Mouse (Mus musculus) lung, postnatal 0 days (tissue): ENCODE measurements at regions not wholly inside any gene's neighbourhood (a gene's known extent, or its start where the extent isn't known, plus 50 kb on each side); places are given as distances from the start of the nearest gene placed in this dataset.
A peak's percentile ranks its signal among the peaks of the same experiment; 100 is the strongest.

ENCODE experiments used
- ATAC-seq: fragments of 200-750 bp; cut with Nextera tagmentation; 2 replicates; pipeline ENCODE4 v1.8.0; 2017; ENCODE audit warnings: moderate library complexity
- DNase-seq: peaks from one replicate; pipeline ENCODE4 v3.0.0-alpha.2; 2016; ENCODE audit warnings: low spot score
- H3K27ac ChIP-seq: fragments of 300-500 bp; sonication (generic); 2 replicates; pipeline ENCODE4 v1.5.1; 2014; ENCODE audit warnings: antibody characterized with exemption, mild to moderate bottlenecking, low read length, mixed read lengths
- H3K27me3 ChIP-seq: fragments of 300-500 bp; sonication (generic); replicated peaks from 2 replicates; pipeline ENCODE4 v1.6.1; 2014; ENCODE audit warnings: low read length, mixed read lengths; ENCODE audit not compliant: insufficient read depth
- H3K36me3 ChIP-seq: fragments of 300-500 bp; sonication (generic); 2 replicates; pipeline ENCODE4 v1.6.1; 2014; ENCODE audit warnings: low read length, mixed read lengths; ENCODE audit not compliant: insufficient read depth
- H3K4me1 ChIP-seq: fragments of 300-500 bp; sonication (generic); 2 replicates; pipeline ENCODE4 v1.6.1; 2014; ENCODE audit warnings: antibody characterized with exemption, low read depth, low read length, mixed read lengths; ENCODE audit not compliant: insufficient read depth
- H3K4me2 ChIP-seq: fragments of 300-500 bp; sonication (generic); replicated peaks from 2 replicates; pipeline ENCODE4 v1.6.1; 2014; ENCODE audit warnings: low read depth, mild to moderate bottlenecking, low read length, moderate library complexity, mixed read lengths
- H3K4me3 ChIP-seq: fragments of 300-500 bp; sonication (generic); 2 replicates; pipeline ENCODE4 v1.5.1; 2014; ENCODE audit warnings: low read depth, low read length
- H3K9ac ChIP-seq: fragments of 300-500 bp; sonication (generic); replicated peaks from 2 replicates; pipeline ENCODE4 v1.6.1; 2014; ENCODE audit warnings: low read depth, mild to moderate bottlenecking
- H3K9me3 ChIP-seq: fragments of 300-500 bp; sonication (generic); 2 replicates; pipeline ENCODE4 v1.6.1; 2016; ENCODE audit warnings: low read length, mixed read lengths
- CTCF ChIP-seq: IDR thresholded peaks from 2 replicates; pipeline ENCODE4 v1.5.1; 2016; ENCODE audit warnings: antibody characterized with exemption, mild to moderate bottlenecking
- EP300 ChIP-seq: IDR thresholded peaks from 2 replicates; pipeline ENCODE4 v1.6.1; 2016; ENCODE audit warnings: antibody characterized with exemption, mild to moderate bottlenecking, control low read depth
- WGBS: fragments of 180-500 bp; shearing (Covaris S2); extraction: QIAGEN DNeasy Blood & Tissue Kit; methylation state at CpG from one replicate; pipeline ENCODE4 v1.1.7; 2014; 5-methylcytosine and 5-hydroxymethylcytosine counted together

DNA sequence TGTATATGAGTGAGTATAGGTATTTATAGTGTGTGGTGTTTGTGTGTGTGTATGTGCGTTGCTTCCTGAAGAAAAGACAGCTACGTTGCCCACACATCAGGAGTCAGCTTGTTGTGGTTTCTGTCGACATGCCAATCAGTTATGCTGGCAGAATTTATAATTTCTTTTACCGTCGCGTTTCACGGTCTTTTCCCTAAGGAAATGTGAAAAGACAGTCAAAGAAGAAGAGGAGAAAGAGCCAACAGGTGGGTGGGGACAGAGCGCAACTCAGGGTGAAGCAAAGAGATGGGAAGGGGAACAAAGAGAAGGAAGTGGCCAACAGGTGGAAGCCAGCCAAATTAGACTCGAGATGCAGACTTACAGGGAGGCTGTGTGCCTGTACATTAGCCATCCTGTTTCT lies 204.2 kb downstream of the Rpap3 start:
- DNase-seq (peak; percentile 4), ATAC-seq (no peak)
- 58% methylated on average over 9 of the region's 9 CpGs for WGBS
- no peak for TF ChIP-seq EP300
- TF ChIP-seq CTCF, result no peak
- Histone ChIP-seq H3K27me3 (no peaks in the 10 kb centered on the region), H3K9me3 (no peaks in the 10 kb centered on the region), H3K4me3 (no peak overlapping the region), H3K27ac (no peak overlapping the region), H3K4me1 (no peaks in the 10 kb centered on the region), H3K9ac (no peak overlapping the region), H3K36me3 (no peaks in the 10 kb centered on the region), H3K4me2 (no peak overlapping the region)

DNA sequence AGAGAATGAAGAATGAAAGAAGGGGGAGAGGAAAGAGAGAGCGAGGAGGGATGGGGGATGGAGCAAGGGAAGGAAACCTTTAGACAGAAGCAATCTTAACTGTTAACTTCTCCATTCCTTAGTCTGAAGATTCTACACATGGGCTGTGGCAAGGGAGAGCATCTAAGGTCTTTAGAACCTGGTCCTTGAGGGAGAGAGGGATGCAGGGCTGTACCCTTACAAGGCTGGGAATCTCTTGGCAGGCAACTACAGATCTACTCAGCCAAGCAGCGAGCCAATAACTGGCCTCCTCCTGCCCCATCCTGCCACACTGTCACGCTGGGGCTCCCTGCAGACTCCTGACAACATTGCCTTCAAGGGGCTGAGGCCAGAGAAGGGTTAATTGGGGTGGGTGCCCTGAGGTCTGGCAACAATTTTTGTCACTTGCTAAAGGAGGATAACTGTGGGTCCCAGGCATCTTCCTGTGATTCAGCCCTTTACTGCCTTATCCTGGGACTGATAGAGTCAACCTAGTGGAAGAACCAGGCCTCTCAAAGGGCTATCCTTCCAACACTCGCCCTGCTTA lies 205.7 kb downstream of the Rpap3 start:
- no peaks in the 10 kb centered on the region for H3K27me3 ChIP-seq
- 67% methylated on average over 4 of the region's 4 CpGs for WGBS
- ATAC-seq (no peak), DNase-seq (no peak)
- H3K4me2 ChIP-seq, result no peak overlapping the region
- no peak overlapping the region for H3K27ac ChIP-seq
- no peaks in the 10 kb centered on the region for H3K36me3 ChIP-seq
- no peak overlapping the region for H3K4me3 ChIP-seq
- no peak overlapping the region for H3K9ac ChIP-seq
- H3K9me3 ChIP-seq, result no peaks in the 10 kb centered on the region
- H3K4me1 ChIP-seq, result no peaks in the 10 kb centered on the region
- TF ChIP-seq EP300, result no peak
- TF ChIP-seq CTCF, result no peak

- H3K27me3 ChIP-seq, result no peaks in the 10 kb centered on the region
- no peak overlapping the region for H3K27ac ChIP-seq
- H3K4me1 ChIP-seq, result no peaks in the 10 kb centered on the region
- peak; percentile 62 for ATAC-seq
- H3K4me3 ChIP-seq, result no peak overlapping the region
- no peaks in the 10 kb centered on the region for H3K9me3 ChIP-seq
- peak; percentile 60 for DNase-seq
- TF ChIP-seq CTCF (no peak), EP300 (peak; percentile 34; the same call in 1 of the 2 replicates)
- H3K9ac ChIP-seq, result no peak overlapping the region
- no peaks in the 10 kb centered on the region for H3K36me3 ChIP-seq
- WGBS, result 52% methylated on average over 5 of the region's 5 CpGs
- H3K4me2 ChIP-seq, result no peak overlapping the region
Observed at GRCm38 (mm10) chr15:97499240-97499639, 206.4 kb downstream of the Rpap3 start.

- no peaks in the 10 kb centered on the region for H3K36me3 ChIP-seq
- 87% methylated on average over 3 of the region's 3 CpGs for WGBS
- H3K9ac ChIP-seq, result no peak overlapping the region
- peak; percentile 32; the same call in 1 of the 2 replicates for TF ChIP-seq CTCF
- TF ChIP-seq EP300, result no peak
- DNase-seq, result peak; percentile 5
- no peak overlapping the region for H3K4me3 ChIP-seq
- no peak overlapping the region for H3K4me2 ChIP-seq
- no peaks in the 10 kb centered on the region for H3K27me3 ChIP-seq
- H3K27ac ChIP-seq, result 0 out of 2 replicates have a peak overlapping the region, but pooled peaks have one; percentile 0
- no peaks in the 10 kb centered on the region for H3K4me1 ChIP-seq
- no peaks in the 10 kb centered on the region for H3K9me3 ChIP-seq
- no peak for ATAC-seq
Observed at GRCm38 (mm10) chr15:97498375-97498774, 207.2 kb downstream of the Rpap3 start.

- ATAC-seq (no peak), DNase-seq (no peak)
- H3K4me1 ChIP-seq, result no peaks in the 10 kb centered on the region
- H3K9me3 ChIP-seq, result no peaks in the 10 kb centered on the region
- no peak overlapping the region for H3K27ac ChIP-seq
- 87% methylated on average over 3 of the region's 3 CpGs for WGBS
- H3K9ac ChIP-seq, result no peak overlapping the region
- no peaks in the 10 kb centered on the region for H3K27me3 ChIP-seq
- H3K4me3 ChIP-seq, result no peak overlapping the region
- no peaks in the 10 kb centered on the region for H3K36me3 ChIP-seq
- TF ChIP-seq CTCF, result no peak
- TF ChIP-seq EP300, result no peak
- H3K4me2 ChIP-seq, result no peak overlapping the region
Observed at GRCm38 (mm10) chr15:97496026-97496425, 209.6 kb downstream of the Rpap3 start.

- 75% methylated on average over 5 of the region's 5 CpGs for WGBS
- no peak for TF ChIP-seq EP300
- TF ChIP-seq CTCF, result no peak
- Histone ChIP-seq H3K4me2 (no peak overlapping the region), H3K27me3 (no peaks in the 10 kb centered on the region), H3K4me3 (no peak overlapping the region), H3K36me3 (no peaks in the 10 kb centered on the region), H3K27ac (no peak overlapping the region), H3K9ac (no peak overlapping the region), H3K4me1 (no peaks in the 10 kb centered on the region), H3K9me3 (no peaks in the 10 kb centered on the region)
- DNase-seq (no peak), ATAC-seq (no peak)
Observed at GRCm38 (mm10) chr15:97493340-97493739, 212.3 kb downstream of the Rpap3 start.

DNA sequence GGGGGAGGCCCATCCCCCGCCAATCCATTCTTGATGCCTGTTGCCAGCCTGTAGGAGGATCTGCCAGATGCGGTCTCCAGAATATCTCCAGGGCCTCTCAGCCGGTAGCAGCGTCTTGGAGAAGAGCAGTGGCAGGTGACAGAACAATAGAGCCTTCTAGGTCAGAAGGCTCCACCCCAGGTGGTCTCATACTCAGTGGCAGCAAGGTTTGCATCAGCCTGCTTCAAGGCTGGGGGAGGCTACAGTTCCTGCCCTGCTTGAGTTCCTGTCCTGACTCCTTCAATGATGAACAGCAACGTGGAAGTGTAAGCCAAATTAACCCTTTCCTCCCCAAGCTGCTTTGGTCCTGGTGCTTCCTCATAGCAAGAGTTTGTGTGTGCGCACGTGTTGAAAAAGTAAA lies 213.8 kb downstream of the Rpap3 start:
- DNase-seq, result no peak
- H3K27ac ChIP-seq, result no peak overlapping the region
- H3K9ac ChIP-seq, result no peak overlapping the region
- H3K4me1 ChIP-seq, result no peaks in the 10 kb centered on the region
- H3K9me3 ChIP-seq, result no peaks in the 10 kb centered on the region
- H3K36me3 ChIP-seq, result no peaks in the 10 kb centered on the region
- TF ChIP-seq CTCF (no peak), EP300 (no peak)
- H3K4me2 ChIP-seq, result no peak overlapping the region
- WGBS, result 75% methylated on average over 7 of the region's 7 CpGs
- no peak for ATAC-seq
- H3K27me3 ChIP-seq, result no peaks in the 10 kb centered on the region
- no peak overlapping the region for H3K4me3 ChIP-seq
